Mouse (Mus musculus) stomach, embryonic 16.5 days (tissue): ENCODE data around the gene Slc32a1. TPM values are rescaled to one million over a fixed set of nuclear protein-coding genes. Genes with fewer than 3 reads are reported as not detected.

Experiments used
- microRNA counts: library from miRNA; unstranded; fragments of <30 nt; microRNA quantifications from one replicate; lab custom pipeline; 2016
- microRNA-seq: library from miRNA; unstranded; fragments of <30 nt; microRNA quantifications from one replicate; pipeline ENCODE4, GENCODE M21; 2016
- polyA plus RNA-seq: library from polyadenylated mRNA; unstranded; fragments of >200 nt; fragmentation: Nextera tagmentation; extraction: Ambion mirVana; gene quantifications from 2 replicates; pipeline ENCODE4 v1.2.1, GENCODE M21; 2015

Gene Slc32a1
- polyA plus RNA-seq, 1 experiment from 2014 or later, result not detected

MicroRNA genes within 50 kb of the gene (microRNA counts, 519-probe panel; counts per million panel counts)
- not detected for microRNA mmu-miR-3474 (lab: Ali Mortazavi, UCI)

Small RNA genes lying within 50 kb of the gene (microRNA-seq; reads per million reads assigned to microRNA genes)
- 0.50 reads per million for gene Mir3474

Other genes starting within 250 kb of the Slc32a1 start
- 5.4 and 7.5 TPM in 2 replicates for gene Snhg11, start 235.1 kb upstream of the Slc32a1 start, polyA plus RNA-seq
- 12.5 and 13.2 TPM in 2 replicates for gene Ralgapb, start 200.9 kb upstream of the Slc32a1 start, polyA plus RNA-seq
- gene Adig, start 108.2 kb upstream of the Slc32a1 start, polyA plus RNA-seq, result 1.9 and 3.8 TPM in 2 replicates
- 8.3 and 9.3 TPM in 2 replicates for gene Arhgap40, start 98.0 kb upstream of the Slc32a1 start, polyA plus RNA-seq
- gene Actr5, start 14.1 kb downstream of the Slc32a1 start, polyA plus RNA-seq, result 2.7 and 3.1 TPM in 2 replicates
- 3.5 and 4.1 TPM in 2 replicates for gene Ppp1r16b, start 54.6 kb downstream of the Slc32a1 start, polyA plus RNA-seq
- gene Fam83d, start 157.3 kb downstream of the Slc32a1 start, polyA plus RNA-seq, result 43.2 and 43.9 TPM in 2 replicates
- 11.9 and 13.3 TPM in 2 replicates for gene Dhx35, start 184.0 kb downstream of the Slc32a1 start, polyA plus RNA-seq